Mouse (Mus musculus): ENCODE measurements around the gene Tmem131. TPM values are rescaled to one million over a fixed set of nuclear protein-coding genes. Genes with fewer than 3 reads are reported as not detected.

Tmem131 gene
- polyA plus RNA-seq, 1 experiment, result 12.2 TPM

DNA sequence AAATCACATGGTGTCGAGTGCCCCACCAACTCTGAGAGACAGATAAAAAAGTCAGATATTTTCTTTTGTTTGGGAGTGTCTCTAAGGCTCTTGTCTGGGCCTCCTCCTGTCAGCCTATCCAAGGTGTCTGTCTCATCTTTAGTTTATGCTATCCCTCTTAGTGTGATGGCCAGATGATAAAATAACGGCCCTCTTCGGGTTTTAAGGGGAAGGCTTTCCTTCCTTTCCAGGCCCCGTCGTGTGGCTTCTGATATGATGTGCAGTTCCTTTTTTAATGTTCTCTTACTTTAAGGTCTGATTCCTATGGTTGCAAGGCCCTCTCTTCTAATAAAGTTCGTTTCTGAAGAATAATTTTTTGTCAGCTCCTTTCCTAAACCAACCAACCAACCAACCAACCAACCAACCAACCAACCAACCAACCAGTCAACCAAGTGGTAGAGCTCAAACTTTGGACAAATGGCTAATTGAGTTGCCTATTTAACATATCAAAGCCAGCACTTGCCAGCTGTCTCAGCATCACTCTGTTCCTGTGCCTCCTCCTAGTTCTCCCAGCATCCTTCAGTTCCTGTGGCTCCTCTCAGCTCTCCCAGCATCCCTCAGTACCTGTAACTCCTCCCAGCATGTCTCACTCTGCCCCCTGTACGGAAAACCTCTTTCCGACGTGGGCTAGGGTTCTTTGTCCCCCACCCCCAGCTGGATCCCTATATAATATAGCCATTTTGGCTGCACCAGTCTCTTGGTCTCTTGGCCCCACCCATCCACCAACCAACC is 38.9 kb upstream of the Tmem131 start:
- Histone ChIP-seq H3K36me3 (ENCODE audit: control insufficient read depth, insufficient read depth) (no peaks in the 10 kb centered on the region), H3ac (ENCODE audit: control insufficient read depth, insufficient read length) (no peak overlapping the region), H3K27me3 (ENCODE audit: control insufficient read depth, insufficient read depth, insufficient read length) (peaks cover 10% of the 10 kb centered on the region), H3K79me2 (ENCODE audit: control insufficient read depth, insufficient read depth) (no peaks in the 10 kb centered on the region), H3K4me2 (ENCODE audit: low read depth) (no peak overlapping the region), H3K4me3 (no peak overlapping the region)
- no peak for TF ChIP-seq MYOD1 (IDR thresholded peaks at IDR 0.05; ENCODE audit: control insufficient read depth in 1 of 3, insufficient read length in 2 of 3, low read depth in 2 of 3)
- no peak for TF ChIP-seq TCF12 (IDR thresholded peaks at IDR 0.05; ENCODE audit: insufficient read depth, poor library complexity, severe bottlenecking)
- no peak for TF ChIP-seq SRF (IDR thresholded peaks at IDR 0.05; ENCODE audit: control insufficient read depth, insufficient read length, low read depth)
- TF ChIP-seq USF1 (IDR thresholded peaks at IDR 0.05; ENCODE audit: low read depth), result no peak
- TF ChIP-seq POLR2A (IDR thresholded peaks at IDR 0.05; ENCODE audit: insufficient read length, low read depth), result no peak
- no peak for TF ChIP-seq CEBPB (IDR thresholded peaks at IDR 0.05; ENCODE audit: insufficient read depth, poor library complexity, severe bottlenecking)
- no peak for TF ChIP-seq E2F4 (IDR thresholded peaks at IDR 0.05; ENCODE audit: insufficient read depth)
- TF ChIP-seq MAX (IDR thresholded peaks at IDR 0.05; ENCODE audit: low read depth), result no peak
- no peak for TF ChIP-seq TCF3 (IDR thresholded peaks at IDR 0.05; ENCODE audit: insufficient read length, low read depth)
- TF ChIP-seq POLR2AphosphoS2 (IDR thresholded peaks at IDR 0.05; ENCODE audit: insufficient read length, low read depth), result no peak
- no peak for TF ChIP-seq MYOG (IDR thresholded peaks at IDR 0.05; ENCODE audit: control insufficient read depth in 1 of 3, insufficient read depth in 1 of 3, insufficient read length in 2 of 3, low read depth in 2 of 3)
- no peak for TF ChIP-seq REST (IDR thresholded peaks at IDR 0.05; ENCODE audit: insufficient read depth, insufficient read length)

DNA sequence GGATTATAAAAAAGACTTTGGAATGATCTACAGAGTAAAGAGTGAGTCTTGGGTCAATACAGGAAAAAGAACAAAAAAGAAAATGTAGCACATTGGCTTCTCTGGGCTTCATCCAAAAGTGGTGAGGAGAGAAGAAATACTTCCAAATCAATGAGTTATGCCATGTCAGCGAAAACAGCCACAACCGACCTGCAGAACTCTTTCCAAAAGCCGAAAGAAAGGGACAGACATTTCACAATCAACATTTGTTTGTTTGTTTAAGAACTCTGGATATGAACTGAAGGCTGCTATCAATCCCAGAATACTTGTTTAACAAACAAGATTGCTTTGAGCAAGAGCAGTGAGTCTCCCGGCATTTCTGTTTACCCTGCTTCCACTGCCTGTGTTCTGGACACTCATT is 33.3 kb upstream of the Tmem131 start:
- Histone ChIP-seq H3K36me3 (ENCODE audit: control insufficient read depth, insufficient read depth) (no peaks in the 10 kb centered on the region), H3K79me2 (ENCODE audit: control insufficient read depth, insufficient read depth) (no peaks in the 10 kb centered on the region), H3ac (ENCODE audit: control insufficient read depth, insufficient read length) (no peak overlapping the region), H3K4me3 (no peak overlapping the region), H3K27me3 (ENCODE audit: control insufficient read depth, insufficient read depth, insufficient read length) (no peaks in the 10 kb centered on the region), H3K4me2 (ENCODE audit: low read depth) (no peak overlapping the region)
- TF ChIP-seq E2F4 (IDR thresholded peaks at IDR 0.05; ENCODE audit: insufficient read depth) (no peak), REST (IDR thresholded peaks at IDR 0.05; ENCODE audit: insufficient read depth, insufficient read length) (no peak), TCF12 (IDR thresholded peaks at IDR 0.05; ENCODE audit: insufficient read depth, poor library complexity, severe bottlenecking) (no peak), SRF (IDR thresholded peaks at IDR 0.05; ENCODE audit: control insufficient read depth, insufficient read length, low read depth) (no peak), USF1 (IDR thresholded peaks at IDR 0.05; ENCODE audit: low read depth) (no peak), POLR2AphosphoS2 (IDR thresholded peaks at IDR 0.05; ENCODE audit: insufficient read length, low read depth) (no peak), MAX (IDR thresholded peaks at IDR 0.05; ENCODE audit: low read depth) (no peak), MYOD1 (IDR thresholded peaks at IDR 0.05; ENCODE audit: control insufficient read depth in 1 of 3, insufficient read length in 2 of 3, low read depth in 2 of 3) (no peak), POLR2A (IDR thresholded peaks at IDR 0.05; ENCODE audit: insufficient read length, low read depth) (no peak), CEBPB (IDR thresholded peaks at IDR 0.05; ENCODE audit: insufficient read depth, poor library complexity, severe bottlenecking) (no peak), MYOG (IDR thresholded peaks at IDR 0.05; ENCODE audit: control insufficient read depth in 1 of 3, insufficient read depth in 1 of 3, insufficient read length in 2 of 3, low read depth in 2 of 3) (no peak)

DNA sequence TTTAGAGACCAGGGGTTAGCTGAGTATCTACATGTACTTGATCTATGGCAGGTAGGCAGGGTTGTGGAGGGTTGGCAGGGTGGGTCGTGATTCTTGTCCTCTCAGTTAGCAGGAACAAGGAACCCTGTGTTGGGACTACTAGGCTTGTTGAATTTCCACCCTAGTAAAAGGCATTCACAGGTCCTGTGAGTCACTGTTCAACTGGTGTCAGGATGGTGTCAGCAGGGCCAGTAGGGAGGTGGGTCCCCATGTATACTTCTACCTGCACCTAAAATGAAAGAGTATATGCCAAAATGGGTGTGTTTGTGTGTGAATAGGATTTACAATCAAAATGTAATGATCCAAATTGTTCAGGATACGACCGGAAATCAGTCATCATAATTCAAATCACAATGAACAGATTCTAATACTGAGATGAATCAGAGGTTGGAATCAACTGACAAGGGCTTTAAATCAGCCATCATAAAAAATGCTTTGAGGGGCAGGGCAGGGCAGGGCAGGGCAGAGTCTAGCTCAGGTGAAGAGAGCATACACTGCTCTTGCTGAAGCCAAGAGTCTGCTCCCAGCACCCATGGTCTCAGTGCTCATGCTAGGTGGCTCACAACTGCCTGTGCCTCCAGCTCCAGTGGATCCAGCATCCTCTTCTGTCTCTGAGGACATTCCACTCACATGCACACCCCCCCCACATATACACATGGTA is 27.6 kb upstream of the Tmem131 start:
- H3K36me3 ChIP-seq (ENCODE audit: control insufficient read depth, insufficient read depth), result no peaks in the 10 kb centered on the region
- no peak overlapping the region for H3K4me3 ChIP-seq
- TF ChIP-seq CEBPB (IDR thresholded peaks at IDR 0.05; ENCODE audit: insufficient read depth, poor library complexity, severe bottlenecking), result no peak
- TF ChIP-seq POLR2AphosphoS2 (IDR thresholded peaks at IDR 0.05; ENCODE audit: insufficient read length, low read depth), result no peak
- no peak for TF ChIP-seq MYOG (IDR thresholded peaks at IDR 0.05; ENCODE audit: control insufficient read depth in 1 of 3, insufficient read depth in 1 of 3, insufficient read length in 2 of 3, low read depth in 2 of 3)
- no peak for TF ChIP-seq USF1 (IDR thresholded peaks at IDR 0.05; ENCODE audit: low read depth)
- no peak for TF ChIP-seq E2F4 (IDR thresholded peaks at IDR 0.05; ENCODE audit: insufficient read depth)
- TF ChIP-seq REST (IDR thresholded peaks at IDR 0.05; ENCODE audit: insufficient read depth, insufficient read length), result no peak
- TF ChIP-seq TCF12 (IDR thresholded peaks at IDR 0.05; ENCODE audit: insufficient read depth, poor library complexity, severe bottlenecking), result no peak
- TF ChIP-seq MAX (IDR thresholded peaks at IDR 0.05; ENCODE audit: low read depth), result no peak
- H3K4me2 ChIP-seq (ENCODE audit: low read depth), result no peak overlapping the region
- no peak overlapping the region for H3ac ChIP-seq (ENCODE audit: control insufficient read depth, insufficient read length)
- H3K27me3 ChIP-seq (ENCODE audit: control insufficient read depth, insufficient read depth, insufficient read length), result no peaks in the 10 kb centered on the region
- no peaks in the 10 kb centered on the region for H3K79me2 ChIP-seq (ENCODE audit: control insufficient read depth, insufficient read depth)

DNA sequence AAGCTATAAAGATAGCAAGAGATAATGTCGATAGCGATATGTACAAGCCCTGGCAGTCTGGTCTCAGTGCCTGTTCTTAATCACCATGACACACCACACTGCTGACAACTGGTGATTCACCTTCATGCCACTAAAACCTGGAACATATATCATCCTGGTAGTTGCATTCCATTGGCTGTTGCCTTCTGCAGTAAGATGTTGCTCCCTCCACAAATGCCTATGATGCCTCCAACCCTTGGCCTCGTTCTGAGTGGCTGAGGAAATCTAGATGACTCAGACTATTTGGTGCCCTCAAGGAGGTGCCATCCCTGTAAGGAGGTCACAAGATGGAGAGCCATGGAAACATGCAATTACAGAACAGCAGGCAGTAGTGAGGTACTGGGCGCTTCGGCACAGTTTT is 22.4 kb upstream of the Tmem131 start:
- Histone ChIP-seq H3K79me2 (ENCODE audit: control insufficient read depth, insufficient read depth) (no peaks in the 10 kb centered on the region), H3K4me2 (ENCODE audit: low read depth) (no peak overlapping the region), H3K27me3 (ENCODE audit: control insufficient read depth, insufficient read depth, insufficient read length) (no peaks in the 10 kb centered on the region), H3ac (ENCODE audit: control insufficient read depth, insufficient read length) (no peak overlapping the region), H3K36me3 (ENCODE audit: control insufficient read depth, insufficient read depth) (no peaks in the 10 kb centered on the region), H3K4me3 (no peak overlapping the region)
- TF ChIP-seq POLR2AphosphoS2 (IDR thresholded peaks at IDR 0.05; ENCODE audit: insufficient read length, low read depth), result no peak
- no peak for TF ChIP-seq MAX (IDR thresholded peaks at IDR 0.05; ENCODE audit: low read depth)

Data from myocyte (in vitro differentiated cells).